Mouse (Mus musculus): Measurements from ENCODE around the gene Zp3. TPM values are rescaled to one million over a fixed set of nuclear protein-coding genes. Genes with fewer than 3 reads are reported as not detected.

Gene Zp3
- total and polyA plus RNA-seq, 2 experiments from 2014 or later, result 0.27 to 0.99 TPM

- Histone ChIP-seq H3K4me2 (ENCODE audit: low read depth, low read length, poor library complexity, severe bottlenecking) (no peak overlapping the region), H3K27ac (ENCODE audit: low read depth, low read length) (no peak overlapping the region), H3K4me1 (ENCODE audit: insufficient read depth, low read length) (no peaks in the 10 kb centered on the region), H3K4me3 (ENCODE audit: low read depth, low read length) (no peak overlapping the region), H3K27me3 (ENCODE audit: insufficient read depth, low read length) (no peaks in the 10 kb centered on the region), H3K9me3 (ENCODE audit: low read length) (no peaks in the 10 kb centered on the region), H3K9ac (replicated peaks; ENCODE audit: low read length, poor library complexity, severe bottlenecking) (no peak overlapping the region), H3K36me3 (ENCODE audit: insufficient read depth, low read length) (no peaks in the 10 kb centered on the region)
- WGBS, result 55% methylated on average over 11 of the region's 11 CpGs
- peak; percentile 71 for TF ChIP-seq CTCF (IDR thresholded peaks at IDR 0.05)
- DNase-seq (ENCODE audit: low spot score) (peak; percentile 69), ATAC-seq (ENCODE audit: low FRiP score) (no peak)
Measured at GRCm38 (mm10) chr5:135987248-135987647, 7.3 kb downstream of the Zp3 start.

- H3K9ac ChIP-seq (replicated peaks; ENCODE audit: low read length, poor library complexity, severe bottlenecking), result no peak overlapping the region
- no peaks in the 10 kb centered on the region for H3K9me3 ChIP-seq (ENCODE audit: low read length)
- peaks cover 3% of the 10 kb centered on the region; the same call in 1 of the 2 replicates for H3K4me1 ChIP-seq (ENCODE audit: insufficient read depth, low read length)
- no peak overlapping the region for H3K4me3 ChIP-seq (ENCODE audit: low read depth, low read length)
- no peak for TF ChIP-seq CTCF (IDR thresholded peaks at IDR 0.05)
- WGBS, result 66% methylated on average over 5 of the region's 5 CpGs
- no peaks in the 10 kb centered on the region for H3K27me3 ChIP-seq (ENCODE audit: insufficient read depth, low read length)
- H3K27ac ChIP-seq (ENCODE audit: low read depth, low read length), result no peak overlapping the region
- no peak overlapping the region for H3K4me2 ChIP-seq (ENCODE audit: low read depth, low read length, poor library complexity, severe bottlenecking)
- no peaks in the 10 kb centered on the region for H3K36me3 ChIP-seq (ENCODE audit: insufficient read depth, low read length)
- no peak for DNase-seq (ENCODE audit: low spot score)
- ATAC-seq (ENCODE audit: low FRiP score), result no peak
Measured at GRCm38 (mm10) chr5:135990601-135991000, 10.7 kb downstream of the Zp3 start.

GRCm38 (mm10) chr5:135993381-135993965, 13.6 kb downstream of the Zp3 start:
- H3K9me3 ChIP-seq (ENCODE audit: low read length), result no peaks in the 10 kb centered on the region
- WGBS, result 55% methylated on average over 5 of the region's 5 CpGs
- no peak overlapping the region for H3K27ac ChIP-seq (ENCODE audit: low read depth, low read length)
- H3K27me3 ChIP-seq (ENCODE audit: insufficient read depth, low read length), result no peaks in the 10 kb centered on the region
- no peak overlapping the region for H3K9ac ChIP-seq (replicated peaks; ENCODE audit: low read length, poor library complexity, severe bottlenecking)
- no peak overlapping the region for H3K4me2 ChIP-seq (ENCODE audit: low read depth, low read length, poor library complexity, severe bottlenecking)
- no peak for TF ChIP-seq CTCF (IDR thresholded peaks at IDR 0.05)
- H3K4me1 ChIP-seq (ENCODE audit: insufficient read depth, low read length), result peaks cover 11% of the 10 kb centered on the region; the same call in 1 of the 2 replicates
- H3K4me3 ChIP-seq (ENCODE audit: low read depth, low read length), result no peak overlapping the region
- H3K36me3 ChIP-seq (ENCODE audit: insufficient read depth, low read length), result no peaks in the 10 kb centered on the region
- DNase-seq (ENCODE audit: low spot score), result no peak
- ATAC-seq (ENCODE audit: low FRiP score), result no peak

GRCm38 (mm10) chr5:135994335-135994724, 14.4 kb downstream of the Zp3 start:
- Histone ChIP-seq H3K36me3 (ENCODE audit: insufficient read depth, low read length) (no peaks in the 10 kb centered on the region), H3K4me3 (ENCODE audit: low read depth, low read length) (peak overlapping the region; percentile 71), H3K4me1 (ENCODE audit: insufficient read depth, low read length) (peaks cover 11% of the 10 kb centered on the region; the same call in 1 of the 2 replicates), H3K9me3 (ENCODE audit: low read length) (no peaks in the 10 kb centered on the region), H3K27me3 (ENCODE audit: insufficient read depth, low read length) (no peaks in the 10 kb centered on the region), H3K27ac (ENCODE audit: low read depth, low read length) (peak overlapping the region; percentile 85; the same call in 1 of the 2 replicates), H3K4me2 (ENCODE audit: low read depth, low read length, poor library complexity, severe bottlenecking) (0 out of 2 replicates have a peak overlapping the region, but pooled peaks have one; percentile 1), H3K9ac (replicated peaks; ENCODE audit: low read length, poor library complexity, severe bottlenecking) (no peak overlapping the region)
- DNase-seq (ENCODE audit: low spot score) (no peak), ATAC-seq (ENCODE audit: low FRiP score) (0 out of 2 replicates have a peak, but pooled peaks have one; percentile 18)
- no peak for TF ChIP-seq CTCF (IDR thresholded peaks at IDR 0.05)
- 61% methylated on average over 8 of the region's 8 CpGs for WGBS

DNA sequence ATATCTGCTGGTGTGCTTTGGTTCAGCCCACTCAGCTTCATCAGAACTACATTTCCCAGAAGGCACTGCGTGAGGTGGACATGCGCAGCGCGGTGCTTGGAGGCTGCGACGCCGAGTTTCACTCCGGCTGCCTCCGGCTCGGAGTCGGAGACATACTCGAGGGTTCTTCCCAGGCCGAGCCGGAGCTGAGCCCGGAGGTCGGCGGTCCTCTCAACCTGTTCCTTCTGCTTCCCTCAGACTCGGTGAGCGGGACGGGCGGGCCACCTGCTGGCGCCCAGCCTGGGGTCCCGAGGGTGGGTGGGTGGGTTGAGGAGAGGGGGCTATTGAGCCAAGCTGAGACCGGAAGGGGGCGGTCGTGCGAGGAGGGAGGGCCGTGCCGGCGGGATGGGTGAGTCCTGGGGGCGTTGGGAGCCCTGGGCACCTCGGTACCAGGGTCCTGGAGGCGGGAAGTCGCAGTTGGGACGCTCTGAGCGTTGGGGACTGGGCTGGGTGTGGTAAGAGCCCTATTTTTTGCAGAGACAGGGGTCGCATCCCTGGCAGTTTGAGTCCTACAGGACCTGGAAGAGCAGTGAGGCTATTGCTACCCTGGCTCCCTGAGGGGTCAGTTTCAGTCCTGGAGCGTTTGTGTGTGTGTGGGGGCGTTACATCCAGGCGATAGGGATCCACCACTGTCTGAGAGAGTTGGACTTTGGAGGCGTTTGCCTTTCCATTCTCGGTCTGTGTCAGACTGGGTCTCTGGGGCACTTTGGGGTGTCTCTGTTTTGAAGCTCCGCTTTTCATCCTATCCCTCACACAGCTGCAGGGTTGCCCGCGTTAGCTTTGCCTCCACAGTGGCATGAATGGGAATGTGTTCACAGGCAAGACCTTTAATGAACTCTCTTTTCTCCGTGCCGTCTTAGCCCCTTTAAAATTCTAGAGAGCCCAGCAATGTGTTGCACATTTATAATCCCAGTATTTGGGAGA, 15.1 kb downstream of the Zp3 start, which contains the start of gene Dtx2:
Dtx2 (plus strand) TSS at position 76 of the 963 bp plus-strand sequence.
- Histone ChIP-seq H3K4me1 (ENCODE audit: insufficient read depth, low read length) (peaks cover 11% of the 10 kb centered on the region; the same call in 1 of the 2 replicates), H3K27ac (ENCODE audit: low read depth, low read length) (peak within 1 kb of the TSS; percentile 85), H3K27me3 (ENCODE audit: insufficient read depth, low read length) (no peaks in the 10 kb centered on the region), H3K4me3 (ENCODE audit: low read depth, low read length) (peak within 1 kb of the TSS; percentile 71), H3K4me2 (ENCODE audit: low read depth, low read length, poor library complexity, severe bottlenecking) (peak within 1 kb of the TSS; percentile 76), H3K36me3 (ENCODE audit: insufficient read depth, low read length) (no peaks in the 10 kb centered on the region), H3K9ac (replicated peaks; ENCODE audit: low read length, poor library complexity, severe bottlenecking) (peak within 1 kb of the TSS; percentile 83), H3K9me3 (ENCODE audit: low read length) (no peaks in the 10 kb centered on the region)
- under 1% methylated on average over 47 of the region's 47 CpGs for WGBS
- ATAC-seq (ENCODE audit: low FRiP score), result peak; percentile 94
- peak; percentile 50 for TF ChIP-seq CTCF (IDR thresholded peaks at IDR 0.05)
- peak; percentile 95 for DNase-seq (ENCODE audit: low spot score)

Data from midbrain, postnatal 0 days (tissue).